Mouse (Mus musculus): ENCODE measurements at regions not wholly inside any gene's neighbourhood (a gene's known extent, or its start where the extent isn't known, plus 50 kb on each side); places are given as distances from the start of the nearest gene placed in this dataset.

DNA sequence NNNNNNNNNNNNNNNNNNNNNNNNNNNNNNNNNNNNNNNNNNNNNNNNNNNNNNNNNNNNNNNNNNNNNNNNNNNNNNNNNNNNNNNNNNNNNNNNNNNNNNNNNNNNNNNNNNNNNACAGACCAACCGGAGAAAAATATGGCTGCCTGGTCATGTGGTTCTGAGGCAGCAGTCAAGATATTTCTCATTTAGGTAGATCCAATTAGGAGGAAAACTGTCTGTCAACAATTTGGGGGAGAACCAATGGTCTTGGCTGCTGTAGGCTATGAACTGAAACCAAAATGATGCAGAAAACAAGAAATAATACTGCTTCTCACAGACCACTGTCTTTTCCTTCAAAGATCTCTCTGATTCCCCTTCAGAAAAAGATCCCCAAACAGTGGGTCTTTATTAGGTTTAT, 613.7 kb upstream of the Arid1b start:
- H3K9ac ChIP-seq (replicated peaks; ENCODE audit: low read depth, low read length) = no peak overlapping the region
- H3K27me3 ChIP-seq (replicated peaks; ENCODE audit: control insufficient read depth, insufficient read depth, low read length) = no peaks in the 10 kb centered on the region
- no peaks in the 10 kb centered on the region for H3K36me3 ChIP-seq (ENCODE audit: control insufficient read depth, insufficient read depth)
- H3K4me3 ChIP-seq (replicated peaks; ENCODE audit: low read length) = no peak overlapping the region
- H3K4me2 ChIP-seq (ENCODE audit: low read length) = no peak overlapping the region
- no peak for ATAC-seq
- 89% methylated on average over 1 of the region's 1 CpGs for WGBS
- no peak overlapping the region for H3K27ac ChIP-seq (ENCODE audit: low read length)
- H3K4me1 ChIP-seq (replicated peaks; ENCODE audit: control insufficient read depth, insufficient read depth, low read length) = peaks cover 4% of the 10 kb centered on the region
- no peaks in the 10 kb centered on the region for H3K9me3 ChIP-seq (ENCODE audit: control insufficient read depth, low read length)

DNA sequence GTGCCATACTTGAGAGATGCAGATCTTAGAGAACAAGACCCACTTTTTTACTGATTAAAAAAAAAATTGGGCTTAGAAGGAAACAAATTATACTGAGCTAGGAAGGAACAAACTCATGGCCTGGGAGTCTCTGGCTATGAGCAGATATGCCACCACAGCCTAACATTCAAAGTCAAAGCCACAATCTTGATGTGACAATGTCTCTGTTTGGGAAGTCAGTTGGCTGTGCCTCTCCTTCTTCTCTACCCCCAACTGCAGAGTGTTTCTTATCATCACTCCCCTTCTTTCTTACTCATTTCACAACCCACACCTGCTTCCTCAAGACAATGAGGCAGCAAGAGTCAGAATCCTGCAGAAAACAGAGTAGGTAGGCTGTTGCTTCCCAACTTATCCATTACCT, 613.3 kb upstream of the Arid1b start:
- ATAC-seq = no peak
- H3K4me3 ChIP-seq (replicated peaks; ENCODE audit: low read length) = no peak overlapping the region

DNA sequence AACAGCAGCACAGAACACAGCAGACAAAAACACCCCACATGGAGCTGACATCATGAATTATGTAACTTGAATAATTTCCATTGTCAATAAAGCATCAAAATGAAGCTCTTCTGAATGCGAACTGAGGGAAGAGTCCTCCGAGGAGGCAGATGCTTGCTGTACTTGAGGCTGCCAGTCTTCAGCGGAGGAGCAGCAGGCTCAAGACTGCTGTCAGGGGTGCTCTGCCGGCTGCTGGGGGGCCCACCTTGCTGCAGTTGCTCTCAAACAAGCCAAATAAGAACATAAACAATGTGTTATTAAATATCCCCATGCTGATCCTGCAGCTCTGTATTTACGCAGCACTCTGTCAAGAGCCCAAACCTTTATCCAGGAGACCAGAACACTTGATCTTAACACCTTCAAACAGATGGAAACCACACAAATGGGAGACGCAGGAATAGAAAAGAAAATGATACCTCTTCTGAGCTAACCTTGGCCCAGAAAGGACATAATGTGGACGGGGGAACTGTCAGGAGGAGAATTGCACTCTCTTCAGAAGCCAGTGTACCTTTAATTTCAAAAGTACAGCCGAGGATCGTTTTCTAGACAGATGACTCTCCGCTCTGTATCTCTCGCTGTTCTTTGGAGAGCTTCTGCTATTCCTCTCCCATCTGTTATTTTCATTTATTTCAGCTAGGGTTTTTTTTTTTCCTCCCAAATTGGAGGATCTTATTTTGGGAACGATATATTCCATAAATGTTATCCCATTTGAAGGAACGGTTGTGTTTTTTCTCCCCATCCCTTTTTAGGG, 612.0 kb upstream of the Arid1b start:
- no peak for ATAC-seq
- Histone ChIP-seq H3K9me3 (ENCODE audit: control insufficient read depth, low read length) (no peaks in the 10 kb centered on the region), H3K4me1 (replicated peaks; ENCODE audit: control insufficient read depth, insufficient read depth, low read length) (peaks cover 4% of the 10 kb centered on the region), H3K9ac (replicated peaks; ENCODE audit: low read depth, low read length) (no peak overlapping the region), H3K36me3 (ENCODE audit: control insufficient read depth, insufficient read depth) (no peaks in the 10 kb centered on the region), H3K27me3 (replicated peaks; ENCODE audit: control insufficient read depth, insufficient read depth, low read length) (no peaks in the 10 kb centered on the region), H3K27ac (ENCODE audit: low read length) (no peak overlapping the region), H3K4me2 (ENCODE audit: low read length) (no peak overlapping the region), H3K4me3 (replicated peaks; ENCODE audit: low read length) (no peak overlapping the region)
- WGBS = 62% methylated on average over 13 of the region's 13 CpGs

More for the DNA sequence above, 613.3 kb upstream of the Arid1b start:
- Histone ChIP-seq H3K4me2 (ENCODE audit: low read length) (no peak overlapping the region), H3K4me1 (replicated peaks; ENCODE audit: control insufficient read depth, insufficient read depth, low read length) (peaks cover 4% of the 10 kb centered on the region), H3K36me3 (ENCODE audit: control insufficient read depth, insufficient read depth) (no peaks in the 10 kb centered on the region), H3K9me3 (ENCODE audit: control insufficient read depth, low read length) (no peaks in the 10 kb centered on the region), H3K9ac (replicated peaks; ENCODE audit: low read depth, low read length) (no peak overlapping the region), H3K27me3 (replicated peaks; ENCODE audit: control insufficient read depth, insufficient read depth, low read length) (no peaks in the 10 kb centered on the region), H3K27ac (ENCODE audit: low read length) (no peak overlapping the region)

DNA sequence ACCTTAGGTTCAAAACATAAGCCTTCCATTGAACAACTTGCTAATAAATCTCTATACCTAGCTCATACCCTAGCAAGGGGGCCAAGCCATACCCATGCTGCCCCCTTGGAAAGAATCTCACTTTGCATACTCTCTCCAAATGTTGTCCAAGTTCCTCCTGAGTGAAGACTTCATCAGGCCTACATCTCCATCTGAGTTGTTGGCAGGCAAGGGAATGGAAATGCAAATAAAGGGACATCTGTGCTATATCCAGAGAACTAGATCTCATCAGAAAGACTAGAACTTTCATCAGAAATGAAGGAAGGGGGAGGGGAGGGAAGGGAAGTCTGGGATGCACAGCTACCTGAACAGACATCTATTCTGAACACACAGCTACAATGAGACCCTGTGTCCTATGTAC, 611.4 kb upstream of the Arid1b start:
- no peaks in the 10 kb centered on the region for H3K27me3 ChIP-seq (replicated peaks; ENCODE audit: control insufficient read depth, insufficient read depth, low read length)
- H3K9me3 ChIP-seq (ENCODE audit: control insufficient read depth, low read length) = no peaks in the 10 kb centered on the region
- no peak overlapping the region for H3K4me2 ChIP-seq (ENCODE audit: low read length)
- no peak for ATAC-seq
- no peak overlapping the region for H3K4me3 ChIP-seq (replicated peaks; ENCODE audit: low read length)
- no peak overlapping the region for H3K27ac ChIP-seq (ENCODE audit: low read length)
- H3K36me3 ChIP-seq (ENCODE audit: control insufficient read depth, insufficient read depth) = no peaks in the 10 kb centered on the region
- peaks cover 4% of the 10 kb centered on the region for H3K4me1 ChIP-seq (replicated peaks; ENCODE audit: control insufficient read depth, insufficient read depth, low read length)
- H3K9ac ChIP-seq (replicated peaks; ENCODE audit: low read depth, low read length) = no peak overlapping the region

DNA sequence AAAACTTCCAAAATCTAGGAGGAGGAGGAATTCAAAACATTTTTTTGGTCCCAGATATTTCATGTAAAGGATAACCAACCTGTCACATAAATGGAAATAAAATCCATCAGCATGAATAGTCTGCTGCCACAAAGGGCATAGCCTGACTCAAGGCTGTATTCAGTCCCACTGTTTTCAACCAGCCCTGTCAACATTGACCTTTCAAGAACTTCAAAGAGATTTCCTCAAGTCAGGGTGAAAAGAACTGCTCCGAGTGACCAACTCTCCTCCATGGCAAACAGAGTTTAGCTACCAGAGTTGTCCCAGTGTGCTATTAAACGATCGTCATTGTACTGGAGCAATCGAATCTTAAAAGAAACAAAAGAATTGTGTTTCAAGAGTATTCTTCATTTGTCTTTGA, 606.5 kb upstream of the Arid1b start:
- ATAC-seq = no peak
- Histone ChIP-seq H3K4me1 (replicated peaks; ENCODE audit: control insufficient read depth, insufficient read depth, low read length) (no peaks in the 10 kb centered on the region), H3K9ac (replicated peaks; ENCODE audit: low read depth, low read length) (no peak overlapping the region), H3K36me3 (ENCODE audit: control insufficient read depth, insufficient read depth) (no peaks in the 10 kb centered on the region), H3K4me2 (ENCODE audit: low read length) (no peak overlapping the region), H3K27ac (ENCODE audit: low read length) (no peak overlapping the region), H3K9me3 (ENCODE audit: control insufficient read depth, low read length) (no peaks in the 10 kb centered on the region), H3K27me3 (replicated peaks; ENCODE audit: control insufficient read depth, insufficient read depth, low read length) (no peaks in the 10 kb centered on the region), H3K4me3 (replicated peaks; ENCODE audit: low read length) (no peak overlapping the region)
- WGBS = 51% methylated on average over 4 of the region's 4 CpGs

DNA sequence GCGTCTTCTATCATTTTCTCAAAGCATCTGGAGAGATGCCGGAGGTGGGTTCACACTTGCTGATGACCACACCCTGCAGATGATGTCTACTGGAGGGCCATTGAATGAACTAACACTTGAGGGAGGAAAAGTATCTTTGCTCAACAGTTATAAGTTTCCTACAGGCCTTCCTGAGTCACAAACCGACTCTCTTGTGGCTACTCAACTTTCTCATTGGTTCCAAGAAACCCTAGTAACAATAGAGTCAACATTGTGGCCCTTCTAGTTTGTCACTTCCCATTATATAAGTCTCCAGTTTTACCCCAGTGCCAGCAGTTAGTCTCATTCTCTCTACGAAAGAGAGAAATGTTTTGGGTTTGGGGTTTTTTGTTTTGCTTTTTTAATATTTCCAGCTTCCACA, 604.1 kb upstream of the Arid1b start:
- H3K4me2 ChIP-seq (ENCODE audit: low read length) = no peak overlapping the region
- H3K27me3 ChIP-seq (replicated peaks; ENCODE audit: control insufficient read depth, insufficient read depth, low read length) = no peaks in the 10 kb centered on the region
- H3K4me3 ChIP-seq (replicated peaks; ENCODE audit: low read length) = no peak overlapping the region
- no peak overlapping the region for H3K27ac ChIP-seq (ENCODE audit: low read length)
- no peak for ATAC-seq
- 91% methylated on average over 4 of the region's 4 CpGs for WGBS
- H3K36me3 ChIP-seq (ENCODE audit: control insufficient read depth, insufficient read depth) = no peaks in the 10 kb centered on the region
- H3K4me1 ChIP-seq (replicated peaks; ENCODE audit: control insufficient read depth, insufficient read depth, low read length) = no peaks in the 10 kb centered on the region
- no peak overlapping the region for H3K9ac ChIP-seq (replicated peaks; ENCODE audit: low read depth, low read length)
- no peaks in the 10 kb centered on the region for H3K9me3 ChIP-seq (ENCODE audit: control insufficient read depth, low read length)

DNA sequence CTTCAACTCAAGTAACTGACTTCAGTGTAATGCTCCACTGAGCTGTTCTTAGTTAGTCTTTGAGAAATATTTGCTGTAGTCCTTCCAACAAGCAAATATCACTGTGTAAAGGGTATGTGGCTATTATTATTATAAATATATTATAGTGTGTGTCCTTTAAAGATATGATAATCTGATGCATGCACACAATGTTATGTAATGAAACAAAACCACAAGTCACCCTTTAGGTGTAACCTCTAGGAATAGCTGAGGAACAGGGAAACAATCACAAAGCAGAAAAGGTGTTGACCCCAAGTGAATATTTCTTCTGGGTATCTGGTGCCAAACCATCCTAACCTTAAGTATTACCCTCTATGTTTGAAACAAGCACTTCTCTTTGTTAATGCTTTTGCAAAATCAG, 603.6 kb upstream of the Arid1b start:
- no peaks in the 10 kb centered on the region for H3K36me3 ChIP-seq (ENCODE audit: control insufficient read depth, insufficient read depth)
- H3K9me3 ChIP-seq (ENCODE audit: control insufficient read depth, low read length) = no peaks in the 10 kb centered on the region
- no peaks in the 10 kb centered on the region for H3K27me3 ChIP-seq (replicated peaks; ENCODE audit: control insufficient read depth, insufficient read depth, low read length)
- no peaks in the 10 kb centered on the region for H3K4me1 ChIP-seq (replicated peaks; ENCODE audit: control insufficient read depth, insufficient read depth, low read length)
- no peak overlapping the region for H3K27ac ChIP-seq (ENCODE audit: low read length)
- H3K4me3 ChIP-seq (replicated peaks; ENCODE audit: low read length) = no peak overlapping the region
- no peak overlapping the region for H3K9ac ChIP-seq (replicated peaks; ENCODE audit: low read depth, low read length)
- no peak overlapping the region for H3K4me2 ChIP-seq (ENCODE audit: low read length)
- ATAC-seq = no peak

DNA sequence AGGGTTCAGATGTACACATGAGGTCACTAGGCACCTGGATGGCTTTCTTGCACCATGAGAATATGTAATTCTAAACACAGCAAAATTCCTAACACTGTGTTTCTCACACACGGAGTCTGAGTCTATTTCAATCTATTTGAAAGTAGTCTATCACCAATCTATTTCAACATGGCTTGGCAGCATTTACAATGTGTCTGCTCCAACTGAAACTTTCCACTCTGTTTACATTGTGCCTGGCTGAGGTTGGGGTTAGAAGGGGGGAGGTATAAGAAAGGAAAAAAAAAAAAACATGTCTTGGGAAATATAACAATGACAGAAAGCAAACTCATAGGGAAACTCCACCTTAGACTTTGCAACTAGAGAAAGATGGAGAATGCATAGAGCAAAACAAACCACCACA, 602.9 kb upstream of the Arid1b start:
- Histone ChIP-seq H3K9ac (replicated peaks; ENCODE audit: low read depth, low read length) (no peak overlapping the region), H3K36me3 (ENCODE audit: control insufficient read depth, insufficient read depth) (no peaks in the 10 kb centered on the region), H3K4me3 (replicated peaks; ENCODE audit: low read length) (no peak overlapping the region), H3K9me3 (ENCODE audit: control insufficient read depth, low read length) (no peaks in the 10 kb centered on the region), H3K4me1 (replicated peaks; ENCODE audit: control insufficient read depth, insufficient read depth, low read length) (no peaks in the 10 kb centered on the region), H3K27me3 (replicated peaks; ENCODE audit: control insufficient read depth, insufficient read depth, low read length) (no peaks in the 10 kb centered on the region), H3K27ac (ENCODE audit: low read length) (no peak overlapping the region), H3K4me2 (ENCODE audit: low read length) (no peak overlapping the region)
- WGBS = 51% methylated on average over 1 of the region's 1 CpGs
- no peak for ATAC-seq

DNA sequence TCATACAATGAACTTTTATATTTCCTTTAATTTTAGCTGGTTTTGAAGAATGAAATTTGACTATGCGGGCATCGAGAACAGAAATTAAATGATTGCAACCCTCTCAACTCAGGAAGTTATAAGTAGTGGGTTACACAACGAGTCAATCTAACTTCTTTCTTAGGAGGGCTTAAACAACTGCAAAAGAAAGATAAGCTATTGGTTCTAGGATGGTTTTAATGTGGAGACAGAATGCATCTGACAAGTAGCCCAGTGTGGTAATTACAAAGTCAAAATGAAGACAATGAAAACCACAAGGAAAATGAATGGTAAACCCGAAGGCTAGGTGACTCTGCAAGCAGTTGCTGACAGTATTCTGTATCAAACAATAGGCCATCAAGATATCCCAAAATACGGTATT, 598.0 kb upstream of the Arid1b start:
- Histone ChIP-seq H3K4me2 (ENCODE audit: low read length) (no peak overlapping the region), H3K27ac (ENCODE audit: low read length) (no peak overlapping the region), H3K4me1 (replicated peaks; ENCODE audit: control insufficient read depth, insufficient read depth, low read length) (no peaks in the 10 kb centered on the region), H3K4me3 (replicated peaks; ENCODE audit: low read length) (no peak overlapping the region), H3K9me3 (ENCODE audit: control insufficient read depth, low read length) (no peaks in the 10 kb centered on the region), H3K36me3 (ENCODE audit: control insufficient read depth, insufficient read depth) (no peaks in the 10 kb centered on the region), H3K9ac (replicated peaks; ENCODE audit: low read depth, low read length) (no peak overlapping the region), H3K27me3 (replicated peaks; ENCODE audit: control insufficient read depth, insufficient read depth, low read length) (no peaks in the 10 kb centered on the region)
- 75% methylated on average over 5 of the region's 5 CpGs for WGBS
- no peak for ATAC-seq

DNA sequence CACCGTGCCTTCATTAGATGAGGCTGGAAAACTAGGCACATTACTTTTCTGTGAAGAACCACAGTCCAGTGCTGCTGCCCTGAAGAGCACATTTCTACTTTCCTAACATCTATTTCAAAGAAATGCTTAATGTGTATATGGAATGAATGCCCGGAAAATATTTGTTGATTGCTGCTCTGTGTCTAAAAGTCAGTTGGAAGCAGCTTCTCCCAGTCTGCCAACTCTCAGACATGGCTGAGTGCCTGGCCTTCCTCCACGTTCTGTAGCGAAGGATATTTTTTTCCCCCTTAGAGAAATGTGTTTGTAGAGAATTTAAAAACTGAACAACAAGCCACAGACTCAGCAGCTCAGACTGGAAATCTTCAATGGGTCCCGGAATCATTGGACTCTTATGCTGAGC, 576.4 kb upstream of the Arid1b start:
- Histone ChIP-seq H3K9ac (replicated peaks; ENCODE audit: low read depth, low read length) (no peak overlapping the region), H3K4me1 (replicated peaks; ENCODE audit: control insufficient read depth, insufficient read depth, low read length) (no peaks in the 10 kb centered on the region), H3K27ac (ENCODE audit: low read length) (no peak overlapping the region), H3K4me3 (replicated peaks; ENCODE audit: low read length) (no peak overlapping the region), H3K4me2 (ENCODE audit: low read length) (no peak overlapping the region), H3K9me3 (ENCODE audit: control insufficient read depth, low read length) (no peaks in the 10 kb centered on the region), H3K36me3 (ENCODE audit: control insufficient read depth, insufficient read depth) (no peaks in the 10 kb centered on the region), H3K27me3 (replicated peaks; ENCODE audit: control insufficient read depth, insufficient read depth, low read length) (no peaks in the 10 kb centered on the region)
- no peak for ATAC-seq
- 76% methylated on average over 5 of the region's 5 CpGs for WGBS

Measured in forebrain, embryonic 16.5 days (tissue).